In genomic region chr9:34887196-34887595, GRCm38 (mm10) we compare ENCODE assay signal across 14 mouse cellular contexts.
DNase-seq lines count a peak whose midpoint lies in the region; ATAC-seq and TF ChIP-seq lines count a peak whose summit lies in the region.
"Had no signal": no experiment of that assay in that cellular context is flagged by ENCODE, and none has a peak within 500 bp of the region (broad histone marks: within the 10 kb centered on the region; RNA-seq: fewer than 3 reads in every experiment).

No protein-coding gene starts in this region.

- no peak overlapping the region; the same call in 1 of the 2 replicates for H3K27ac ChIP-seq in forebrain, embryonic 14.5 days (ENCODE audit: low read depth, low read length)
- no peak overlapping the region for H3K27ac ChIP-seq in forebrain, embryonic 11.5 days (ENCODE audit: low read depth, low read length)
- H3K27ac ChIP-seq in midbrain, postnatal 0 days (ENCODE audit: low read depth, low read length) = no peak overlapping the region
- H3K27ac ChIP-seq in midbrain, embryonic 13.5 days = no peak overlapping the region
- H3K27ac ChIP-seq in thymus, adult 2 months (ENCODE audit: control insufficient read depth, insufficient read depth, low read length) = no peak overlapping the region
- H3K27ac ChIP-seq: limb, embryonic 13.5 days; liver, embryonic 14.5 days had no signal

- TF ChIP-seq POLR2A in thymus, adult 2 months (IDR thresholded peaks at IDR 0.05; ENCODE audit: control insufficient read depth, extremely low read depth, insufficient read depth, low read length, poor library complexity) = no peak

- no peak overlapping the region for H3K4me3 ChIP-seq in forebrain, embryonic 14.5 days (ENCODE audit: low read depth, low read length)
- H3K4me3 ChIP-seq in forebrain, embryonic 11.5 days (ENCODE audit: low read depth, low read length) = no peak overlapping the region
- H3K4me3 ChIP-seq in midbrain, postnatal 0 days (ENCODE audit: low read depth, low read length) = no peak overlapping the region
- H3K4me3 ChIP-seq in midbrain, embryonic 13.5 days (replicated peaks) = no peak overlapping the region
- no peak overlapping the region for H3K4me3 ChIP-seq in thymus, adult 2 months (ENCODE audit: control insufficient read depth, insufficient read depth, low read length)
- H3K4me3 ChIP-seq: limb, embryonic 13.5 days had no signal

- no peak overlapping the region for H3K4me2 ChIP-seq in forebrain, embryonic 14.5 days (ENCODE audit: low read length)
- H3K4me2 ChIP-seq in forebrain, embryonic 11.5 days (ENCODE audit: low read depth, low read length, severe bottlenecking) = no peak overlapping the region
- H3K4me2 ChIP-seq in midbrain, postnatal 0 days (ENCODE audit: low read depth, low read length, poor library complexity, severe bottlenecking) = no peak overlapping the region
- H3K4me2 ChIP-seq in midbrain, embryonic 13.5 days (replicated peaks) = no peak overlapping the region
- H3K4me2 ChIP-seq: heart, embryonic 11.5 days; limb, embryonic 13.5 days had no signal

- no peaks in the 10 kb centered on the region for H3K9me3 ChIP-seq in forebrain, embryonic 14.5 days (replicated peaks; ENCODE audit: control insufficient read depth, low read length)
- H3K9me3 ChIP-seq in forebrain, embryonic 11.5 days (ENCODE audit: control insufficient read depth, low read length) = no peaks in the 10 kb centered on the region
- H3K9me3 ChIP-seq in midbrain, postnatal 0 days (ENCODE audit: low read length) = no peaks in the 10 kb centered on the region
- H3K9me3 ChIP-seq in midbrain, embryonic 13.5 days = no peaks in the 10 kb centered on the region
- H3K9me3 ChIP-seq: limb, embryonic 13.5 days had no signal

- no peaks in the 10 kb centered on the region; the same call in none of the 2 replicates for H3K4me1 ChIP-seq in forebrain, embryonic 14.5 days (ENCODE audit: control insufficient read depth, insufficient read depth, low read length)
- no peaks in the 10 kb centered on the region; the same call in 1 of the 2 replicates for H3K4me1 ChIP-seq in forebrain, embryonic 11.5 days (replicated peaks; ENCODE audit: control insufficient read depth, insufficient read depth, low read length)
- H3K4me1 ChIP-seq in midbrain, postnatal 0 days (ENCODE audit: insufficient read depth, low read length) = no peaks in the 10 kb centered on the region
- peaks cover 30% of the 10 kb centered on the region for H3K4me1 ChIP-seq in midbrain, embryonic 13.5 days (replicated peaks)
- H3K4me1 ChIP-seq in thymus, adult 2 months (replicated peaks; ENCODE audit: control insufficient read depth, insufficient read depth, low read length) = no peaks in the 10 kb centered on the region
- H3K4me1 ChIP-seq: limb, embryonic 13.5 days had no signal

- DNase-seq in forebrain, embryonic 14.5 days (ENCODE audit: low spot score) = peak; percentile 60
- no peak for DNase-seq in forebrain, embryonic 11.5 days (ENCODE audit: low spot score)
- DNase-seq in midbrain, postnatal 0 days (ENCODE audit: low spot score) = peak; percentile 46
- peak; percentile 67 to 72 for DNase-seq in cerebellum, postnatal 10 days
- DNase-seq in heart, adult 11 months = no peak
- DNase-seq in thymus, adult 2 months = no peak
- DNase-seq: adrenal gland, postnatal 36 days; gastrocnemius, postnatal 25 days; heart, postnatal 14 days; midbrain, embryonic 14.5 days had no signal

- no peak overlapping the region for H3K9ac ChIP-seq in forebrain, embryonic 14.5 days (ENCODE audit: low read length)
- H3K9ac ChIP-seq in forebrain, embryonic 11.5 days (ENCODE audit: low read length) = no peak overlapping the region
- H3K9ac ChIP-seq in midbrain, postnatal 0 days (replicated peaks; ENCODE audit: low read length, poor library complexity, severe bottlenecking) = no peak overlapping the region
- no peak overlapping the region for H3K9ac ChIP-seq in midbrain, embryonic 13.5 days (replicated peaks)
- H3K9ac ChIP-seq: limb, embryonic 13.5 days; liver, embryonic 14.5 days had no signal

- H3K27me3 ChIP-seq in forebrain, embryonic 14.5 days (replicated peaks; ENCODE audit: control insufficient read depth, insufficient read depth, low read length) = no peaks in the 10 kb centered on the region
- H3K27me3 ChIP-seq in forebrain, embryonic 11.5 days (ENCODE audit: control insufficient read depth, insufficient read depth, low read length) = no peaks in the 10 kb centered on the region
- H3K27me3 ChIP-seq in midbrain, postnatal 0 days (ENCODE audit: insufficient read depth, low read length) = no peaks in the 10 kb centered on the region
- no peaks in the 10 kb centered on the region for H3K27me3 ChIP-seq in midbrain, embryonic 13.5 days
- no peaks in the 10 kb centered on the region for H3K27me3 ChIP-seq in thymus, adult 2 months (ENCODE audit: control insufficient read depth, insufficient read depth, low read length)
- H3K27me3 ChIP-seq: limb, embryonic 13.5 days had no signal

- ATAC-seq in forebrain, embryonic 14.5 days = peak; percentile 66
- ATAC-seq in forebrain, embryonic 11.5 days (replicated peaks; ENCODE audit: low FRiP score) = no peak
- no peak for ATAC-seq in midbrain, postnatal 0 days (ENCODE audit: low FRiP score)
- ATAC-seq in midbrain, embryonic 13.5 days = no peak

- no peaks in the 10 kb centered on the region for H3K36me3 ChIP-seq in forebrain, embryonic 14.5 days (ENCODE audit: control insufficient read depth, insufficient read depth, low read length)
- H3K36me3 ChIP-seq in forebrain, embryonic 11.5 days (ENCODE audit: control insufficient read depth, insufficient read depth, low read length) = no peaks in the 10 kb centered on the region
- no peaks in the 10 kb centered on the region for H3K36me3 ChIP-seq in midbrain, postnatal 0 days (ENCODE audit: insufficient read depth, low read length)
- no peaks in the 10 kb centered on the region for H3K36me3 ChIP-seq in midbrain, embryonic 13.5 days
- no peaks in the 10 kb centered on the region for H3K36me3 ChIP-seq in thymus, adult 2 months (ENCODE audit: control insufficient read depth, insufficient read depth, low read length)
- H3K36me3 ChIP-seq: limb, embryonic 13.5 days had no signal

- 26% methylated on average over 2 of the region's 2 CpGs for WGBS in forebrain, embryonic 14.5 days
- WGBS in forebrain, embryonic 11.5 days = 66% methylated on average over 2 of the region's 2 CpGs
- WGBS in midbrain, postnatal 0 days = 25% methylated on average over 2 of the region's 2 CpGs
- WGBS in midbrain, embryonic 13.5 days = 38% methylated on average over 2 of the region's 2 CpGs
- 47% methylated on average over 2 of the region's 2 CpGs for WGBS in thymus, adult 2 months

- TF ChIP-seq CTCF in midbrain, postnatal 0 days (IDR thresholded peaks at IDR 0.05) = no peak
- TF ChIP-seq CTCF in thymus, adult 2 months (IDR thresholded peaks at IDR 0.05; ENCODE audit: borderline replicate concordance, control insufficient read depth, extremely low read depth, insufficient read depth, low read length, poor library complexity) = no peak

Comparison
In these comparisons a context has a peak if more than half of its experiments do, and no peak if none do; other contexts are left out.
1. DNase-seq: peak in forebrain, embryonic 14.5 days (single experiment), midbrain, postnatal 0 days (single experiment) and cerebellum, postnatal 10 days (2 of 2); none in forebrain, embryonic 11.5 days (single experiment), heart, adult 11 months (single experiment) and thymus, adult 2 months (single experiment).